Mouse (Mus musculus) frontal cortex, adult 2 months (tissue): ENCODE results near the gene Swap70. TPM values are rescaled to one million over a fixed set of nuclear protein-coding genes. Genes with fewer than 3 reads are reported as not detected.

ENCODE experiments used
- DNase-seq, 2 experiments: peaks; one replicate each; pipeline ENCODE4 v3.0.0; 2022; ENCODE audit warnings: low spot score in 1 of 2; ENCODE audit errors: extremely low spot score in 1 of 2
- polyA plus RNA-seq: library from polyadenylated mRNA; depleted of rRNA; stranded (reverse); fragments of >200 nt; gene quantifications from 2 replicates; pipeline ENCODE4 v1.2.3, GENCODE M21; 2012

Swap70 gene
- polyA plus RNA-seq, 1 experiment = 12.0 TPM

GRCm38 (mm10) chr7:110269777-110270176 is 48.3 kb downstream of the Swap70 start:
- no peak for DNase-seq

GRCm38 (mm10) chr7:110270455-110270854 is 48.9 kb downstream of the Swap70 start:
- no peak for DNase-seq

- DNase-seq = no peak
Observed at GRCm38 (mm10) chr7:110271814-110272213, 50.3 kb downstream of the Swap70 start.

- DNase-seq = no peak
Observed at GRCm38 (mm10) chr7:110272434-110272833, 50.9 kb downstream of the Swap70 start.

- DNase-seq = no peak
Observed at GRCm38 (mm10) chr7:110277734-110278245, 56.3 kb downstream of the Swap70 start.

- no peak for DNase-seq
Observed at GRCm38 (mm10) chr7:110279183-110279582, 57.7 kb downstream of the Swap70 start.

- no peak for DNase-seq
Observed at GRCm38 (mm10) chr7:110281435-110282256, 60.1 kb downstream of the Swap70 start.

- no peak for DNase-seq
Observed at GRCm38 (mm10) chr7:110282797-110283196, 61.3 kb downstream of the Swap70 start.

- no peak for DNase-seq
Observed at GRCm38 (mm10) chr7:110283484-110284275, 62.2 kb downstream of the Swap70 start.

- DNase-seq = no peak
Observed at GRCm38 (mm10) chr7:110285076-110285848, 63.8 kb downstream of the Swap70 start.

- DNase-seq = no peak
Observed at GRCm38 (mm10) chr7:110285849-110286151, 64.3 kb downstream of the Swap70 start.

- DNase-seq = no peak
Observed at GRCm38 (mm10) chr7:110286198-110286732, 64.8 kb downstream of the Swap70 start.

GRCm38 (mm10) chr7:110286838-110287475 is 65.4 kb downstream of the Swap70 start:
- DNase-seq = peak; percentile 41 to 89

GRCm38 (mm10) chr7:110287476-110288071 is 66.1 kb downstream of the Swap70 start:
- DNase-seq = no peak

GRCm38 (mm10) chr7:110288191-110288604 is 66.7 kb downstream of the Swap70 start:
- no peak for DNase-seq

GRCm38 (mm10) chr7:110288731-110289191 is 67.2 kb downstream of the Swap70 start:
- peak in 1 of 2 experiments; percentile 31 for DNase-seq

- no peak for DNase-seq
Observed at GRCm38 (mm10) chr7:110289647-110290046, 68.1 kb downstream of the Swap70 start.

- DNase-seq = no peak
Observed at GRCm38 (mm10) chr7:110296889-110297603, 75.5 kb downstream of the Swap70 start.

- no peak for DNase-seq
Observed at GRCm38 (mm10) chr7:110297611-110298010, 76.1 kb downstream of the Swap70 start.
